Mouse (Mus musculus) fibroblast of lung, adult 2 months (primary cell): Measurements from ENCODE around the gene Serpina3b.
"Not testable (repeated sequence)": the region's sequence is repeated elsewhere in the genome, so short reads cannot be mapped to it uniquely, and the experiment has no call there.

Source experiments
- DNase-seq: peaks from one replicate; pipeline ENCODE4 v3.0.0-alpha.2; 2011; ENCODE audit warnings: low read depth

Serpina3b gene

GRCm38 (mm10) chr12:104127696-104128095, at the start of gene Serpina3b:
TSS of gene Serpina3b (plus strand) at chr12:104127996.
- DNase-seq: no peak

- no peak for DNase-seq
Observed at GRCm38 (mm10) chr12:104090119-104090518, 37.7 kb upstream of the Serpina3b start.

GRCm38 (mm10) chr12:104091303-104091702, 36.5 kb upstream of the Serpina3b start:
- no peak for DNase-seq

GRCm38 (mm10) chr12:104100768-104101167, 27.0 kb upstream of the Serpina3b start, which contains the start of gene Serpina5:
TSS of gene Serpina5 (plus strand) at chr12:104101113.
- no peak for DNase-seq

GRCm38 (mm10) chr12:104105847-104106246, 21.9 kb upstream of the Serpina3b start:
- no peak for DNase-seq

GRCm38 (mm10) chr12:104106919-104107318, 20.9 kb upstream of the Serpina3b start:
- DNase-seq: no peak

GRCm38 (mm10) chr12:104108507-104108906, 19.3 kb upstream of the Serpina3b start:
- no peak for DNase-seq

GRCm38 (mm10) chr12:104112333-104112732, 15.5 kb upstream of the Serpina3b start, which contains the start of gene Serpina3a:
TSS of gene Serpina3a (plus strand) at chr12:104112724.
- DNase-seq: not testable (repeated sequence)

GRCm38 (mm10) chr12:104114921-104115579, 12.7 kb upstream of the Serpina3b start:
- no peak for DNase-seq

GRCm38 (mm10) chr12:104123097-104123496, 4.7 kb upstream of the Serpina3b start:
- DNase-seq: no peak

- peak; percentile 37 for DNase-seq
Observed at GRCm38 (mm10) chr12:104123996-104124395, 3.8 kb upstream of the Serpina3b start.

- no peak for DNase-seq
Observed at GRCm38 (mm10) chr12:104125021-104125560, 2.7 kb upstream of the Serpina3b start.

- no peak for DNase-seq
Observed at GRCm38 (mm10) chr12:104131041-104131440, 3.2 kb downstream of the Serpina3b start.

- DNase-seq: no peak
Observed at GRCm38 (mm10) chr12:104138216-104138615, 10.4 kb downstream of the Serpina3b start.

- DNase-seq: no peak
Observed at GRCm38 (mm10) chr12:104140543-104141103, 12.8 kb downstream of the Serpina3b start.

GRCm38 (mm10) chr12:104141506-104141905, 13.7 kb downstream of the Serpina3b start:
- no peak for DNase-seq

GRCm38 (mm10) chr12:104142427-104142826, 14.6 kb downstream of the Serpina3b start:
- DNase-seq: no peak

- no peak for DNase-seq
Observed at GRCm38 (mm10) chr12:104143286-104143685, 15.5 kb downstream of the Serpina3b start.

- no peak for DNase-seq
Observed at GRCm38 (mm10) chr12:104145571-104145970, 17.8 kb downstream of the Serpina3b start.

GRCm38 (mm10) chr12:104151989-104152388, 24.2 kb downstream of the Serpina3b start:
- DNase-seq: no peak

GRCm38 (mm10) chr12:104153041-104153645, 25.3 kb downstream of the Serpina3b start:
- DNase-seq: no peak

GRCm38 (mm10) chr12:104153656-104154055, 25.9 kb downstream of the Serpina3b start, which contains the start of gene Serpina3c:
TSS of gene Serpina3c (minus strand) at chr12:104153870.
- no peak for DNase-seq

- DNase-seq: no peak
Observed at GRCm38 (mm10) chr12:104174747-104175146, 47.0 kb downstream of the Serpina3b start.
